Mouse (Mus musculus) hindbrain, embryonic 15.5 days (tissue): ENCODE measurements around the gene Alpl. TPM values are rescaled to one million over a fixed set of nuclear protein-coding genes. Genes with fewer than 3 reads are reported as not detected.
A peak's percentile ranks its signal among the peaks of the same experiment; 100 is the strongest.

Experiments
- ATAC-seq: fragments of 200-750 bp; cut with Nextera tagmentation; 2 replicates; pipeline ENCODE4 v1.8.0; 2017; ENCODE audit warnings: low read depth, moderate number of reproducible peaks, moderate TSS enrichment; ENCODE audit not compliant: low FRiP score
- H3K27ac ChIP-seq: fragments of 300-500 bp; sonication (generic); replicated peaks from 2 replicates; pipeline ENCODE4 v1.5.1; 2015; ENCODE audit warnings: mild to moderate bottlenecking, inconsistent platforms
- H3K27me3 ChIP-seq: fragments of 300-500 bp; sonication (generic); 2 replicates; pipeline ENCODE4 v1.6.1; 2015; ENCODE audit warnings: control low read depth, inconsistent platforms
- H3K36me3 ChIP-seq: fragments of 300-500 bp; sonication (generic); 2 replicates; pipeline ENCODE4 v1.6.1; 2015; ENCODE audit warnings: control low read depth, inconsistent platforms
- H3K4me1 ChIP-seq: fragments of 300-500 bp; sonication (generic); replicated peaks from 2 replicates; pipeline ENCODE4 v1.6.1; 2015; ENCODE audit warnings: control low read depth, inconsistent platforms
- H3K4me2 ChIP-seq: fragments of 300-500 bp; sonication (generic); 2 replicates; pipeline ENCODE4 v1.6.1; 2015; ENCODE audit warnings: moderate library complexity, mild to moderate bottlenecking, inconsistent platforms
- H3K4me3 ChIP-seq: fragments of 300-500 bp; sonication (generic); 2 replicates; pipeline ENCODE4 v1.5.1; 2015; ENCODE audit warnings: mild to moderate bottlenecking, inconsistent platforms
- H3K9ac ChIP-seq: fragments of 300-500 bp; sonication (generic); 2 replicates; pipeline ENCODE4 v1.6.1; 2015; ENCODE audit warnings: inconsistent platforms
- H3K9me3 ChIP-seq: fragments of 300-500 bp; sonication (generic); 2 replicates; pipeline ENCODE4 v1.6.1; 2016; ENCODE audit warnings: control low read depth, inconsistent platforms
- WGBS: fragments of 180-500 bp; shearing (Covaris S2); methylation state at CpG from one replicate; pipeline ENCODE4 v1.1.7; 2015; 5-methylcytosine and 5-hydroxymethylcytosine counted together
- polyA plus RNA-seq: library from polyadenylated mRNA; unstranded; fragments of >200 nt; fragmentation: Nextera tagmentation; extraction: Ambion mirVana; gene quantifications from 2 replicates; pipeline ENCODE4 v1.2.1, GENCODE M21; 2015

Alpl gene
- polyA plus RNA-seq, 1 experiment from 2014 or later: 11.4 TPM

DNA sequence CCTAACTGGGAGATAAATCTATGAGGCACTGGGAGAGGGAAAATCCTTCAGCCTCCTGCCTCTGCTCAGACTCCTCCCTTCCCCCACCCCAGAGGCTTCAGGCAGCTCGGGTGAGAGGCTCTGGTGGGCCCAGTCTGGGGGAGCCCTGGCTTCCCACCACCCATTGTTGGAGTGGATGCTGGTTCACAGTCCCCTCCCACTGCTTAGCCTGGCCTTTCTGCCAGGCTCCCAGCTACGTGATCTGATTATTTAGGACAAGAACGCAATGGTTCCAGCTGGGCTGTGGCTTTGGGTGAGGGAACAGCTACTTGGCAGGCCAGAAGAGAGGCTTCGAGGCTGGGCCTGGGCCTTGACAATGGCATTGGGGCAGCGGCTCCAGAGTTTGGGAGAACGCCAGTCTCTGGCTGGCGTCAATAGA is 30.6 kb downstream of the Alpl start:
- H3K9me3 ChIP-seq: no peaks in the 10 kb centered on the region
- 18% methylated on average over 7 of the region's 7 CpGs for WGBS

DNA sequence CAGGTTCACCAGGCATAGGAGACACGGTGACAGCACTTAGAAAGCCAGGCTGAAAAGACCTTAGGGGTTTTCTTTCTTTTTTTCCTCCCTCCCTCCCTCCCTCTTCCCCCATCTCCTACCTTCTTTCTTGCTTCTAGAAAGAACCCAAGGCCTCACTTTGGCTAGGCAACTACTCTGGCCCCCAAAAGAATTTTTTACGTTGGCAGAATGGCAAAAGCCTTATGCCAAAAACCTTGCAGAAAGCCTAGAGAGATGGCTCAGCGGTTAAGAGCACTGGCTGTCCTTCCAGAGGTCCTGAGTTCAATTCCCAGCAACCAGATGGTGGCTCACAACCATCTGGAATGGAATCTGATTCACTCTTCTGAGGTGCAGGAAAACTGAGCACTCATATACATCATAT is 31.6 kb downstream of the Alpl start:
- no peak for ATAC-seq
- Histone ChIP-seq H3K27me3 (no peaks in the 10 kb centered on the region), H3K36me3 (no peaks in the 10 kb centered on the region), H3K9ac (no peak overlapping the region), H3K9me3 (no peaks in the 10 kb centered on the region), H3K4me2 (no peak overlapping the region), H3K27ac (0 out of 2 replicates have a peak overlapping the region, but pooled peaks have one; percentile 74), H3K4me1 (peaks cover 27% of the 10 kb centered on the region), H3K4me3 (no peak overlapping the region)
- WGBS: 56% methylated on average over 3 of the region's 3 CpGs

More for the DNA sequence above, 30.6 kb downstream of the Alpl start:
- Histone ChIP-seq H3K9ac (no peak overlapping the region), H3K4me2 (no peak overlapping the region), H3K27me3 (no peaks in the 10 kb centered on the region), H3K4me1 (peaks cover 30% of the 10 kb centered on the region), H3K36me3 (no peaks in the 10 kb centered on the region), H3K27ac (peak overlapping the region; percentile 74), H3K4me3 (no peak overlapping the region)
- peak; percentile 93 for ATAC-seq

DNA sequence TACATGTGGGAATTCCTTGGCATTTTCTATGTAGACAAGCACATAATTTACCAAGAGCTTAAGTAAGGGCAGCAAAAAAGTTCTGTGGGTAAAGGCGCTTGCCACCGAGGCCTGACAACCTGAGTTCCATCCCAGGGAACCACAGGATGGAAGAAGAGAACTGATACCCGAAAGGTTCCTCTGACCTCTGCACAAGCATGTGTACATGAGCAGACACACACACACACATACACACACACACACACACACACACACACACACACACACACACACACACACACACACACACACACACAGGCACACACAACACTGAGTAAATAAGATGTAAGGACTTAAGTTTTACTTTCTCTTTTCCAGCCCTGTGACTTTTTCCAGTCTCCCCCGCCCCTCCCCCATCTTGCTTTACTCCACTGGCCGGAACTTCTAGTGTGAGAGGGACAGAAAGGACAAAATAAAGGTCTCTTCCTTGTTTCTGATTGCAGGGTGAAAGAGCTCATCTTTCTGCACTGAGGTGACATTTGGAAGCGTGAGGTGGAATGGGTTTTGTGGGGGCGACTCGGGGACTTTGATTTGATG is 32.2 kb downstream of the Alpl start:
- Histone ChIP-seq H3K4me2 (no peak overlapping the region), H3K4me3 (no peak overlapping the region), H3K27ac (0 out of 2 replicates have a peak overlapping the region, but pooled peaks have one; percentile 74), H3K9me3 (no peaks in the 10 kb centered on the region), H3K27me3 (no peaks in the 10 kb centered on the region), H3K36me3 (no peaks in the 10 kb centered on the region), H3K9ac (no peak overlapping the region), H3K4me1 (peaks cover 24% of the 10 kb centered on the region)
- WGBS: 69% methylated on average over 8 of the region's 8 CpGs
- no peak for ATAC-seq

DNA sequence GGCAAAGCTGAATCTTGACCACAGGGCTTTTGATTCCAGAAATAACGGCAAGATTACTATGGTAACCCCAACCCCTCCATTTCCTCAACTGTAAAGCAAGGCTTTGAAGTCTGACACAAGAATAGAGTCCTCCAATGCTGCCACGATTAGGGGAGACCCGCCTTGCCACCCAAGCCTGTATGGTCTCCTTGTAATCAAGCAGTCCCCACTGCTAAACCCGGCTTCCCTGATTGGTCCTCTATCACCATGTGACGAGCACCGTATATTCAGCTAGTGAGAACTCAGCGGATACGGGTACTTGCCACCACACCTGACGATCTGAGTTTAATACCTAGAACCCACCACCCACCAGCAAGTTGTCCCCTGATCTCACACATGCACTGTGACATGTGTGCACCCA is 33.3 kb downstream of the Alpl start:
- 72% methylated on average over 9 of the region's 9 CpGs for WGBS
- H3K4me2 ChIP-seq: no peak overlapping the region
- H3K27ac ChIP-seq: no peak overlapping the region
- no peaks in the 10 kb centered on the region for H3K9me3 ChIP-seq
- H3K4me3 ChIP-seq: no peak overlapping the region
- H3K9ac ChIP-seq: no peak overlapping the region
- H3K4me1 ChIP-seq: peaks cover 24% of the 10 kb centered on the region
- H3K36me3 ChIP-seq: no peaks in the 10 kb centered on the region
- H3K27me3 ChIP-seq: no peaks in the 10 kb centered on the region
- ATAC-seq: no peak

DNA sequence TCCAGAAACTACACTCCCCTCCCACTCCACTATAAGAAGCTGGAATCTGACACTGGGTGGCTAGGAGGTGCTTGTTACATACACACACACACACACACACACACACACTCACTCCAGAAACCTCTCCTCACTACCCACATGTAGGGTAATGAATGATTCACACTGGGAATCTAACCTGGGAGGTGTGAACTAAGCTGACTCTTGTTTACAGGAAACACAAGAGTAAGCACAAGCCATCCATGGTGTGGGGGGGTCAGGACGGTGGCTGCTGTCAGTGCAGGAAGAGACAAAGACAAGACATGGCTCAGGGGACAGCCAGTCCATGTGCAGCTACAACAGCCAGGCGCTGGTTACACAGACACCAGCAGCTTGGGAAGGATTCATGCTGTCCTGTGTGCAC is 41.7 kb downstream of the Alpl start:
- peaks cover 8% of the 10 kb centered on the region; the same call in 1 of the 2 replicates for H3K4me1 ChIP-seq
- no peaks in the 10 kb centered on the region for H3K9me3 ChIP-seq
- H3K9ac ChIP-seq: no peak overlapping the region
- H3K36me3 ChIP-seq: no peaks in the 10 kb centered on the region
- 70% methylated on average over 2 of the region's 2 CpGs for WGBS
- no peak overlapping the region for H3K27ac ChIP-seq
- H3K27me3 ChIP-seq: no peaks in the 10 kb centered on the region
- H3K4me2 ChIP-seq: no peak overlapping the region
- H3K4me3 ChIP-seq: no peak overlapping the region
- ATAC-seq: no peak

DNA sequence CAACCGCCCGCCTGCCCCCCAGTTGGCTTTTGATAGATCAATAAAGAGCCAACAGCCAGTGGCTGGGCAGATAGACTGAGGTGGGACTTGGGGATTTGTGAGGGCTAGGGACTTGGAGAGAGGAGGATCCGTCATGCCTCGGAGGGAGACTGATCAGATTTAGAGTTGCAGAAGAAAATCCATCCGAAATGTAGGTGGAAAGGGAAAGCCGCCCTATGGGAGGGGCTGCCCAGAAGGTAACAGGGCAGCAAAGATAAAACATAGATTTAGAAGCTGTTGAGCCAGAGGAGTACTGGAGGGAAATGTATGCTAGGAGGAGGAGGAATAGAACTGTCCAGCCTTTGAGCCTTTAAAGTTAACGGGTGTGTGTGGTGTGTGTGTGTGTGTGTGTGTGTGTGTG is 43.0 kb downstream of the Alpl start:
- 79% methylated on average over 7 of the region's 7 CpGs for WGBS
- Histone ChIP-seq H3K4me2 (no peak overlapping the region), H3K4me3 (no peak overlapping the region), H3K9ac (no peak overlapping the region), H3K27me3 (no peaks in the 10 kb centered on the region), H3K9me3 (no peaks in the 10 kb centered on the region), H3K36me3 (no peaks in the 10 kb centered on the region), H3K27ac (no peak overlapping the region), H3K4me1 (peaks cover 12% of the 10 kb centered on the region; the same call in 1 of the 2 replicates)
- ATAC-seq: no peak

DNA sequence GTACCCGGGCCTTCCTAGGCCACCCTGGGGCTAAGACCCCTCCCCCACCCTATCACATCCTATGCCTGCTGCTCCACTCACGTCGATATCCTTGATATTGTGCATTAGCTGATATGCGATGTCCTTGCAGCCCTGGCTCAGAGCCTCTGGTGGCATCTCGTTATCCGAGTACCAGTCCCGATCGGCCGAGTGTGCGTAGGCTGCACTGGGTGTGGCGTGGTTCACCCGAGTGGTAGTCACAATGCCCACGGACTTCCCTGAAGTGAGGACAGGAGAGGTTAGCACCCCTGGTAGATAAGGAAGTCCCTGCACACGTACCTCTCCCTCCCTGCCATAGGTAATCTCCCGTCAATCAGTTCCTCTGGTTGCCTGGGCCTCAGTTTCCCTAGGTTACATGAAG is 43.7 kb downstream of the Alpl start:
- Histone ChIP-seq H3K27me3 (no peaks in the 10 kb centered on the region), H3K9ac (no peak overlapping the region), H3K27ac (no peak overlapping the region), H3K36me3 (no peaks in the 10 kb centered on the region), H3K4me3 (no peak overlapping the region), H3K4me2 (no peak overlapping the region), H3K9me3 (no peaks in the 10 kb centered on the region), H3K4me1 (peaks cover 12% of the 10 kb centered on the region; the same call in 1 of the 2 replicates)
- WGBS: 79% methylated on average over 15 of the region's 15 CpGs
- ATAC-seq: no peak

DNA sequence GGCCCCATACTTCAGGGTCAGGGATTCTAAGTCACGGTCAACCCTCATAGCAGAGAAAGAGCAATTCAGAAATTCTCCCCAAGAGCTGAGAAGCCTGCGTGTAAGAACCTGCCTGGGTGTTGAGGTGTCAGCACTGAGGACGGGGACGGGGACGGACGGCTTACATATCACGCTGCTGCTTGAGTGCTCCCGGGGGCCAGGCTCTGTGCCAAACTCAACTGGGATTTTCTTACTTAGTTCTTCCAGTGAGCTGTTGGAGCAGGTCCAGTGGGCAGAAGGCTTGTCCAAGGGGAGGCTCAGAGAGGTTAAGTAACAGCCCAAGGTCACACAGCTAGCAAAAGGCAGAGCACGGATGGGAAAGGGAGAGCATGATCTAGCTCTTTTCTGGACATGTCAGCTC is 44.5 kb downstream of the Alpl start:
- Histone ChIP-seq H3K9me3 (no peaks in the 10 kb centered on the region), H3K27me3 (no peaks in the 10 kb centered on the region), H3K4me2 (no peak overlapping the region), H3K4me1 (peaks cover 12% of the 10 kb centered on the region; the same call in 1 of the 2 replicates), H3K4me3 (no peak overlapping the region), H3K9ac (no peak overlapping the region), H3K36me3 (no peaks in the 10 kb centered on the region), H3K27ac (no peak overlapping the region)
- 71% methylated on average over 9 of the region's 9 CpGs for WGBS
- no peak for ATAC-seq

DNA sequence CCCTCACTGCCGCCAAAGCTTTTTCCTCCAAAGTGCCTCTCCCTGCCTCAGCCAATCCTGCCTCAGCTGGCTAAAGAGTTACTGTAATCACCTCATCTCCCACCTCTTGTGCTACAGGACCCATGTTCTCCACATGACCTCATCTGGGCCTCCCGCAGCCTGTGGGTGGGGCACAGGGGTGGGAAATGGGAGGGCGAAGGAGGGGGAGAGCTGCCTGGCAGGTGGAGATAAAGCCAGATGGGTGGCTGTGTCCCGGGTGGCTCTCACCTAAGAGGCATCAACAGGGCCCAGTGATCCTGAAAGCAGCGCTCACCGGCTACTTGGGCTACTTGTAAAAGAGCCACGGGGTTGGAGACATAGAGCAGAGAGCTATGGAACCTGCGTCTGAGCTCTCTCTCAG is 44.9 kb downstream of the Alpl start:
- H3K4me3 ChIP-seq: no peak overlapping the region
- 71% methylated on average over 8 of the region's 8 CpGs for WGBS
- no peaks in the 10 kb centered on the region for H3K27me3 ChIP-seq
- no peak overlapping the region for H3K4me2 ChIP-seq
- H3K9me3 ChIP-seq: no peaks in the 10 kb centered on the region
- H3K4me1 ChIP-seq: peaks cover 12% of the 10 kb centered on the region; the same call in 1 of the 2 replicates
- H3K36me3 ChIP-seq: no peaks in the 10 kb centered on the region
- no peak for ATAC-seq
- no peak overlapping the region for H3K27ac ChIP-seq
- H3K9ac ChIP-seq: no peak overlapping the region

DNA sequence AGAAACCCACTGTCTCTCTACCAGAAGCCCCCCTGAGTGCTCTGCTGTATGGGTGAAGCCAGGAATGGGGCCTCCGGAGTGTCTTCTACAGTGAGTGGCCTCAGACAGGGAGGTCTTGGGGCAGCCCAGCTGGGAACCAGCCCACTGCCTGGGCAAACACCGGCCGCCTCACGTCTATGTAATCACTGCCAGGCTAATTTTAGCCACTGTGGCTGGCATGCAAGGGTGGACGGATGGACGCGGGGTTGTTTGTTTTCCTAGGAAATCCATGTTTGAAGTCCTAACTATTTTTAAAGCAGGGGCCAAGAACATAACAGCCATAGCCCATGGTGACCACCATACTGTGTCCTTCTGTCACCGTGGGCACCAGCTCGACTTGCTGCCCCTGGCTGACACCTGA is 46.1 kb downstream of the Alpl start:
- no peak overlapping the region for H3K4me2 ChIP-seq
- no peak for ATAC-seq
- H3K27me3 ChIP-seq: no peaks in the 10 kb centered on the region
- peaks cover 12% of the 10 kb centered on the region; the same call in 1 of the 2 replicates for H3K4me1 ChIP-seq
- no peak overlapping the region for H3K27ac ChIP-seq
- WGBS: 81% methylated on average over 9 of the region's 9 CpGs
- H3K4me3 ChIP-seq: no peak overlapping the region
- no peaks in the 10 kb centered on the region for H3K36me3 ChIP-seq
- no peaks in the 10 kb centered on the region for H3K9me3 ChIP-seq
- H3K9ac ChIP-seq: no peak overlapping the region

DNA sequence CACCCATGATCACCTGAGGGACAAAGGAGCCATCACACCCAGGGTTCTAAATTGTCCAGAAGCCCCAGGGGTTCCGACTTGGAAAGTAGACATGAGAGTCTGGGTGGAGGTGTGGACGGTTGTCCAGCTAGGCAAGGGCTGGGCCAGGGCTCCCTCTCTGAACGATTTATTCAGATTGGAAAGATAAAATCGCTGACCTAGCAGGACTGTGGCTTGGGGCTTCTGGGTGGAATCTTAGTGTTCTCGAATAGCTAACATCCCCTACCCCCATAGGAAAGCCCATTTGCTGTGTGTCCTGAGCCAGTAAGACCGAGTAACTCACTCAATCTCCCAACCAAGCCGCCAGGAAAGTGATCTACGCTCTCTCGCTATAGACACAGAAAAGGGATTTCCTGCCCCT is 46.5 kb downstream of the Alpl start:
- no peak for ATAC-seq
- Histone ChIP-seq H3K9ac (no peak overlapping the region), H3K4me1 (peaks cover 12% of the 10 kb centered on the region; the same call in 1 of the 2 replicates), H3K27ac (no peak overlapping the region), H3K9me3 (no peaks in the 10 kb centered on the region), H3K27me3 (no peaks in the 10 kb centered on the region), H3K4me2 (no peak overlapping the region), H3K4me3 (no peak overlapping the region), H3K36me3 (no peaks in the 10 kb centered on the region)
- WGBS: 82% methylated on average over 9 of the region's 9 CpGs

DNA sequence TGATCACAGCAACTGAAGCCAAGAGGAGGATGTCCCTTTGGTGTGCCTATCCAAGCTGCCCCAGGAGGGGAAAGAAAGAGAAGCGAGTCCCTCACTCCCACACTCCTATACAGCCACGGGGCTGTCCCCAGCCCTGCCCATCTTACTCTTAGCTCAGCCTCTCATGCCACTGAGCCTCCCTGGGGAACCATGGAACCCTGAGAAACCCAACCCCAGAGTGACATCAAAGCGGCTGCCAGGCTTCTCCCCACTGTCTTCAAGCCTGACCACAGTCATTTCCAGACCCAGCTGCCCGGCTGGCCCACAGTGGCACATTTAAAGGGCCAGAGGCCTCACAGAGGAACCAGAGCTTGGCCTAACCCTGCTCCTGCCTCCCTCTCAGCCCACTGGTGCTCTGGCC is 47.5 kb downstream of the Alpl start:
- peak; percentile 32; the same call in 1 of the 2 replicates for ATAC-seq
- Histone ChIP-seq H3K27me3 (no peaks in the 10 kb centered on the region), H3K27ac (no peak overlapping the region), H3K9ac (no peak overlapping the region), H3K36me3 (no peaks in the 10 kb centered on the region), H3K4me3 (no peak overlapping the region), H3K9me3 (no peaks in the 10 kb centered on the region), H3K4me2 (no peak overlapping the region), H3K4me1 (peaks cover 12% of the 10 kb centered on the region; the same call in 1 of the 2 replicates)
- WGBS: 51% methylated on average over 4 of the region's 4 CpGs

DNA sequence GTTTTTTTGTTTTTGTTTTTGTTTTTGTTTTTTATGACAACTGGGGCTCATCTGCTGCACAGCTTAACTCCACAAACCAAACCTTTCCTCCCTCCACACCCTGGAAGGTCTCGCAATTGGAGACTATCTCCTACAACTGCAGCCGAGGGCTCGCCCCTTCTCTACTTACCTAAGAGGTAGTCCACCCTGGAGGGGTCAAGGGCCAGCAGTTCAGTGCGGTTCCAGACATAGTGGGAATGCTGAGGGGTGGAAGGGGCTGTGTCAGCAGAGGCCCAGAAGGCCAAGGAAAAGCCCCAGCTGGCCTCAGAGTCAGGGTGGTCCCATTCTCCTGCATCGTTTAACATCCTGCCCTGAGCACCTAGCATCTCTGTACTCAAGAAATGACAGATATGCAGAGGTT is 48.6 kb downstream of the Alpl start:
- no peak for ATAC-seq
- Histone ChIP-seq H3K27me3 (no peaks in the 10 kb centered on the region), H3K9me3 (no peaks in the 10 kb centered on the region), H3K4me3 (no peak overlapping the region), H3K9ac (no peak overlapping the region), H3K27ac (no peak overlapping the region), H3K4me1 (peaks cover 12% of the 10 kb centered on the region; the same call in 1 of the 2 replicates), H3K4me2 (no peak overlapping the region), H3K36me3 (no peaks in the 10 kb centered on the region)
- WGBS: 91% methylated on average over 5 of the region's 5 CpGs
